Mouse (Mus musculus): ENCODE data around the gene Fbxw7.

DNA sequence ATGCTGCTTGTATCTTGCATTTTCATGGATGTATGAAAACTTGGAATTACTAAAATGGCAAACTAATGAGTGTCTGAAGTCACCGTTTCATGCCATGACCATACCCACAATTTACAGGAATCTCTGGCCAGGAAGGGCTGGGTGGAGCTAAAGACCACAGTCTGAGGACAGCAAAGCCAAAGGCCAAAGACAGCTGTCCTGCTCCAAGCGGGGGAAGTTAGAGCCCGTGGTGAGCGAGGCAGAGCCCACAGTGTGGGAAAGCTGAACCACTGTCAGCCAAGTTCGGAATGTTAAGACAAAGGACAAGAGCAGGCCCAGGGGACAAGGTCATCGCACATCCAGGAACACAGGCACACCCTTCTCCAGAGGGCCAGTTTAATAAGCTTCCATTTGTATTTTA lies 45.7 kb upstream of the Fbxw7 start:
- TF ChIP-seq POLR2A (IDR thresholded peaks at IDR 0.05; ENCODE audit: control insufficient read depth, low read depth, low read length) (no peak), CTCF (IDR thresholded peaks at IDR 0.05; ENCODE audit: control insufficient read depth, insufficient read depth, insufficient replicate concordance, low read depth, low read length) (no peak)

All from testis, adult 2 months (tissue).